Mouse (Mus musculus): ENCODE data around the gene Pde10a.

Pde10a gene

DNA sequence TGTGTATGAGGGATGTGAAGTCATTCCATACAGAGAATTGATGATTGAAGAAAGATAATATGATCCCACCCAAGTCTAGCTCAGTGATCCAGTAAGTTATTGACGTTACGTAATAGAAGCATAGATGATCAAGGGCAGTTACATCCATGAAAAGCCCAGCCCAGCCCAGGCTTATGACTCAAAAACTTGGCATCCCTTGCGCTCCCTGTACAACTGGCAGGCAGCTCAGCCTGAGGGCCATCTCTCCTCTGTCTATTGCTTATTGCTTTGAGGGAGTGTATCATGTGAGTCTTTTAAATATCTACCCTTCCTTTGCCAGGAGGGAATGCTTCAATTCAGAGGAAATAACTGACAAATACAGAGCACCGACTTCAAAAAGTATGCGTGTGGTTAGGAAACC lies 232.4 kb downstream of the Pde10a start:
- DNase-seq (ENCODE audit: low spot score), result no peak

DNA sequence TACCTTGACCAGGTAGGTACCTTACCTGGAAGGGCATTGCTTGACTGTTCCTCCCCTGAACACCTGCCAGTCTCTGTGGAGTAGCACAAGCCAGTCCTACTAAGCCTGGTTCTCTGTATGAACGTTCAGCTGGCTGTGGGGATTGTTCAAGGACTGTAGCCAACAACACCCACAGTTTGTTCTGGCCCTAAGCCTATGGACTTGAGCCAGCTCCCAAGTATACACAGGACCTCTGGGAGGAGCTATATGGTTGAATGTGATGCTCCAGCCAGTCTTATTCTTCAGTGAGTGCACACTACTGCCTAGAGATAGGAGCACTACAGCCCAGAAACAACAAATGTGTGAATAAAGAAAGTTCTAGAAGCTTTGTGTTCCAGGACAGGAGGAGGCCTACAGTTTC lies 238.1 kb downstream of the Pde10a start:
- no peak for DNase-seq (ENCODE audit: low spot score)

DNA sequence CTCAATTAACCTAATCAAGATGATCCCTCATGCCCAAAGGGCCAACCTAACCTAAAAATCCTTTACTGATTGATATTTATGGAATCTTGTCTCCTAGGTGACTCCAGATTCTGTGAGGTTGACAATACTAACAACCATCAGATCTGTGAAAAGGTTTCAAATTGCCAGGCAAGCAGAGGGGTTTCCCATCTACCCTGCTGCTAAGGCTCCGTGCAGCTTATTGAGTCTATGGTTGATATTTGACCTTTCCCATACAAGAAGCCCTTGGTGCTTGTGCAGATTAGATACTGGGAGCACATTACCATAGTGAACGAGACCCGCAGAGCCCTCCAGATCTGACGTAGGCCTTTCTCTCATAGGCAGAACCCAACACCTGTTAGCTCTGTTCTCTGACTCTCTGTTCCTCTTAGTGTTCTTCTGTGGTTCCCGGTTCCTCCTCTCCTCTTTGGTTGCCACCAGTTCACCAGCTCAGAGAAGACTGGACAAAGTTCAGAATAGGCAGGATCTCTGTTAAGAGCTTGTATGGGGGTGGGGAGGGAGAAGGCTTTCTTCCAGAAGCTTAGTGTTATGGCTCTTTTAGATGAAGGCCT lies 240.9 kb downstream of the Pde10a start:
- DNase-seq (ENCODE audit: low spot score), result no peak

DNA sequence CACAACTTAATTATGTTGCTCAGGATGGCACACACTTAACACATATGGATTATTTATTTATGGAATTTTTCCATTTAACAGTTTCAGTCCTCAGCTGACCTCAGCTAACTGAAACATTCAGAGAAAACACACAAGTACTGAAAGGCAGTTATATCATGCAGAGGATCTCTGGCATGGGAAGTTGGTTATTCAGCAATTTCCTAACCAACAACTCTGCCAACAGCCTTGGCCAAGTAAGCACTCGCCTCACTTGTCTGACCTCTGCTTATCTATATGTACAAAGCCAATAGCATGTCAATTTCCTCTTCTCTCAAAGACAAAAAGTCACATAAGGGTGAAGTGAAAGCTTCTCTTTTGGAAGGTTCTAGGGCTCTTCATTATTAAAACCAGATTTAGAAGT lies 244.0 kb downstream of the Pde10a start:
- DNase-seq (ENCODE audit: low spot score), result no peak

DNA sequence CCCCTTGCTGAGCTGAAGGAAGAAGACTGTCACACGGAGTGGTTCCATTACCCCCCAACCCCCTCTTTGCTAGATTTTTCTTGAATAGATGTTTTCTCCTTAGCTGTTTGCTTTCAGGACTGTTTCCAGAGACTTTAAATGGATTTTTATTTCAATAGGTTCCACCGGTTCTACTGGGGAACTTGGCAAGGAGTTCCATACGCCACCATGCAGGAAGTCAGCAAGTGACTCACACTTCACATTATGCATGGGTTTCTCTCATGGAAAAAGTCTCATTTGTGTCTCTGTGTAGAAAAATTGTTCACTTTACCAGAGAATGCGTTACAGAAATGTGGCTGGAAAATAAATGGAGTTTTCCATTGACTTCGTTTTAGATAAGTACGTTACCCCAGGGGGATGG lies 248.2 kb downstream of the Pde10a start:
- DNase-seq (ENCODE audit: low spot score), result no peak

DNA sequence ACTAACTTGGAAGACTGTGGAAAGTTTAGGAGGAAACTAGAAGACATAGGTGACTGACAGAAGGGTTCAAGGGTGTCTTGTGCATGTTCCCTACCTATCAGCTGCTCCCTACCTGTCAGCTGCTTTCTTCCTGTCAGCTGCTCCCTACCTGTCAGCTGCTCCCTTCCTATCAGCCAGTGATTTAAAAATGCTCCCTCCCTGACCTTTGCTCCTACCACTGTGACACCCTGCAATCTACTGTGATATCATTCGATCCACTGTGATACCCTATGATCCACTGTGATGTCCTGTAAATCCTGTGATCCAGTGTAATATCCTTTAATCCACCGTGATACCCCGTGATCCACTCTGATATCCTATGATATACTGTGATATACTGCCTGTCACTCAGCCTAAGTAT lies 249.1 kb downstream of the Pde10a start:
- no peak for DNase-seq (ENCODE audit: low spot score)

DNA sequence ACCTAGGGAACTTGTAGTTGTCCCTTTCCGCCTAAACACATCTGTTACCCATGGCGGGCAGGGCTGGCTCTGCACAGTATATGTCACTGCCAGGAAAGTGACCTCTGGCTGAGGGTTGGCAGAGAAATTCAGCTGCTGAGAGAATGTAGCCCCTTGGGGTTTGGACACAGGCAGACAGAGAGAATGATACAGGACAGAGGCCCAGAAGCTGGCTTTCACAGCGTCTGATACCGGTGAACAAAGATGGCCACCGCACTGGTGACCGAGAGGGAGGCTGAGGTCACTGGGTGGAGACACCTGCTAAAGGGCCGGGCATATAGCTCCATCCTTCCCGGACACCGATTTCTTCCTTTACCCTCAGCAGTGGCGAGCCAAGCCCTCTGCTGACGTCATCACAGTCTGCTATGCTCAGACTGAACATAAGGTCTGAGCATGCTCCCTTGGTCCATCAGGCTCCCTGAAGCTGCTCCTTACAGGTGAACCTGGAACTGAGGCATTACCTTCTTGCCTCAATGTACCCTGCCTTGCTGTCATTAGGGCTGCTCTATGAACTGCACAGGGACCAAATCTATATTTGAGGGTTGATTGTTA lies 250.5 kb downstream of the Pde10a start:
- DNase-seq (ENCODE audit: low spot score), result no peak

DNA sequence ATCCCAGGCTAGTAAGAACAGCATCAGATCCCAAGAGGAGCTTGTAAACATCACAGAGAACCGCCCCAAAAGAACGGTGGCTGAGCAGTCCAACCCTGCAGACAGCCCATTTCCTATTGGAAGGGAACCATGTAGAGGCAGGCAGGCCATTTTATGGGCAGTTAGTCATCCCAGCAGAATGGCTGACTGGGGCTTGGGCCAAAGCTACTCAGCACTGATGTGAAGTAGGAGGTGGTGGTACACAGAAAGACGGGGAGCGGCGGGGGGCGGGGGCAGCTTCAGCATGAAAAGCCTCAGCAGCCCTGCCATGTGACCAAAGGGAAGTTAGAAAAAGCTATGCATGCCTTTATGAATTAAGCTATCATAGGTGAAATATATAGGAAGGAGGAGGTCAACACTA lies 252.5 kb downstream of the Pde10a start:
- DNase-seq (ENCODE audit: low spot score), result no peak

DNA sequence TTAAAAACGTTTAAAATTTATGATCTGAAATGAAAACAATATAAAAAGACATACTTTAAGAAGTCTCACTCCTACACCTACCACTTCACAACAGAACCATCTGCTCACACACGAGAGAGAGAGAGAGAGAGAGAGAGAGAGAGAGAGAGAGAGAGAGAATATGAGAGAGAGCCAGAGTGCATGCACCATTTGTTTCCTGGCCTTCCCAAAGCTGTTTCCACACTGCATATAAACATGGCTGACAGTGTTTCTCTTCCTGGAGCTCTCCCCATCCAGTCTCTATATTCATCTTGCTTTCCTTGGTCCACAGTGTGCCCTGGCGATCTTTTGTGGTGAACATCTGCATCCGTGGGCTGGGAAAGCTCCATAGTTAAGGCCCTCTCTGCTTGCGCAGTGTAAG lies 253.7 kb downstream of the Pde10a start:
- DNase-seq (ENCODE audit: low spot score), result no peak

DNA sequence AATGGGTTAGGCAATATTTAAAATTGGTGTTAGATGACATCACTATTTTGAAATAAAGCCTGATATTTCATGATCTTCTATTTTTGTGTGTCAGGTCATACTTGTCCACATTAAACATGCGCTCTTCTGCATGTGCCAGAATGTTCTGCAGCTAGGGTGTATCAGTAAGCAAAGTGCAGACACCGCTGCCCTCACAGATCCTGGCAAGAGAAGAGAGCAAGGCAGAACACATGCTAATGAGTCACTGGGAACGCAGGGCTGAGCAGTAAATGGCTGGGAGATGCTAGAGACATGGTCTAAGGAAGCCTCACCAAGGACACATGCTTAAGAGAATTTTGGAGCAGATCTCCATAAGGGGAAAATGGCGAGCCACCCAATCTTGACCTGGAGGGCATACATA lies 255.3 kb downstream of the Pde10a start:
- DNase-seq (ENCODE audit: low spot score), result no peak

DNA sequence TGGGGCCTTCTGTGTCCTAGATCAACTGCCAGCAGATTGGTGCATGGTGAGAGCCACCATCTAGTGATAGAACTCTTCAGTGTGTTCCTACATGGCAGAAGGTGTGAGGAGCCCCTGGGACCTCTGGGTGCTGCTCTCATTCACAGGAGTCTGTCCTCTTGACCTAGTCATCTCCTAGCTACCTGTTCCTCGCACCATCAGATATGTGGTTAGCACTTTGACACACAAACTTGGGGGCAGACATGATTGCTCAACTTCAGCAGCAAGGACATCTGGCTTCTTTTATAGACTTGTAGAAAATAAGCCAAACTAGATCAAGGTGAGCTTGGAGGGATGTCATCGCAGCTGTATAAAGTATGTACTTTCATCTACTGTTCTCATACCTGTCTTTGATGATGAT lies 255.9 kb downstream of the Pde10a start:
- no peak for DNase-seq (ENCODE audit: low spot score)

DNA sequence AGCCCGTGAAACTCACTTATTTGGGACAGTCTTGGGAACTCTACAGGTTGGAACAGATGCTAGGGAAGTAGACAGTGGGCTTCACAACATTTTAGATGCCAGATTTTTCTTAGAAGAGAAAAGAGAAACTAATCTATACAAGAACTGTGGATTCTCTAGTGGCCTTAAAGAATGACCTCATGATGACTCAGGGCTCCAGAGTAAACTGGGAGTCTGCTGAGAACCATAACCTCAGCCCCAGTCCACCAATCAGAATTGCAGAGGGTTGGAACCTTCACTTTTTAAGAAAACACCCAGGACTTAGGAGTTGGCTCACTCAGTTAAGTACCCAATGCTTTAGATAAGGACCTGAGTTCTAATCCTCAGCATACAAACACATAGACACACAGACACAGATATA lies 256.4 kb downstream of the Pde10a start:
- DNase-seq (ENCODE audit: low spot score), result no peak

DNA sequence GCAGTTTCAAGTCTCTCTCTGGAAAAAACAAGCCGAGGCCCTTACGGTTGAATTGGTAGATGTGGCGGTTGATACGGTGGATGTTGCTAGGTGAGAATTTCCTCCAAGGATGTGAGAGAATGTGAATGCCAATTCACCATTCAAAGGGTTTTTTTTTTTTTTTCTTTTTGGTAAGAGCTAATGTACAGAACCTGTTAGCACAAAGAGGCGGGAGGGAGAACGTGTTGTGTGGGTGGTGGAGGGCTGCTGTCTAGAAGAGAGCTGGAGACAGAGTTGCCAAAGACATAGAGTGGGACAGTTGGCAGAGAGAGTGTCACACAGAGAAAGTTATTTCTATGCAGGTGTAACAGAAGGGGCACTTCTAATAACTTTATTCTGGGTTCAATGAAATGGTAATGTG lies 260.7 kb downstream of the Pde10a start:
- no peak for DNase-seq (ENCODE audit: low spot score)

DNA sequence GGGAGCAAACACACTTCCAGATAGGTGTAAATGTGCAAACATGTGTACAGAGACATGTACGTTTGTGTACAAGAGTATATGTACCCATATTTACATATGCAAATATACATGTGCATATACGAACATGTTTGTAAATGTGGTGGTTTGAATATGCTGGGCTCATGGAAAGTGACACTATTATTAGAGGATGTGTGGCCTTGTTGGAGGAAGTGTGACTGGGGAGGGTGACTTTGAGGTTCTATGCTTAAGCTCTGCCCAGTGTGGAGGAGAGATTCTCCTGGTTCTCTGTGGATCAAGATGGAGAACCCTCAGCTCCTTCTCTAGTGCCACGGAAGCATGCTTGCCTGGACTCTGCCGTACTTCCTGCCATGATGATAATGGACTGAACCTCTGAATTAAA lies 261.3 kb downstream of the Pde10a start:
- no peak for DNase-seq (ENCODE audit: low spot score)

DNA sequence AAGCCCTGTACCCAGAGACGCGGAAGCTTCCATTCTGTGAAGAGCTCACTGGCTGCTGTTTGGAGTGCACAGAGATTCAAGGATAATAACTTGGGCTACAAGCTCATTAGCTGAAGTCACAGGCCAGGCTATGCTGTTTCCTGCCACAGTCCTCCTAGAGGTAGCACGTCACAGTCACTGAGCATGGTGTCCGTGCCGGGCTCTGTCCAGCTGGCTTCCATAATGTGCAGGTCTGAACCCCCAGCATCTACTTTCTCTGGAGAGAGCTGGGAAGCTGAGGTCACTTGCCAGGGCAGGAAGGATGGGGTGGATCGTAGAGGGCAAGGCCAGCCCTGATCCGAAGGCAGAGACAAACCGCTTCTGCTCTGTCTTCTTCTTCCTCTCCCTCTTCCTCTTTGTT lies 262.6 kb downstream of the Pde10a start:
- DNase-seq (ENCODE audit: low spot score), result no peak

DNA sequence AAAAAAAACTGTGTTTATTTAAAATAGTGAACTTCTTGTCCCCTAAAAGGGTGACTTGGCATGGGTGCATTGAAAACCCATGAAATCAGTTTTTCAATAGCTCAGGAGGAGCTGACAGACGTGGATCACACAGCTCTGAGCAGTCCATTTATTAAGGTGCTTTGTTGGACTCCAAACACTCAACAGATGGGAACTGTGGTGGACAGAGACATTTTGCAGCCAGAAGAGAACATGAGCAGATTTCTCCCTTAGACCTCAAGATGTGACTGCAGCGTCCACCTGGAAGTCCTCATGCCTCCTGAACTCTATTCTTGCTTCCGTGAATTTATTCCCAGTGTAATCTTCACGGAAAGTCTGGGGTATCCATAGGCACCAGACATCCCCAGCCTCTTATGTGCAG lies 266.4 kb downstream of the Pde10a start:
- DNase-seq (ENCODE audit: low spot score), result no peak

DNA sequence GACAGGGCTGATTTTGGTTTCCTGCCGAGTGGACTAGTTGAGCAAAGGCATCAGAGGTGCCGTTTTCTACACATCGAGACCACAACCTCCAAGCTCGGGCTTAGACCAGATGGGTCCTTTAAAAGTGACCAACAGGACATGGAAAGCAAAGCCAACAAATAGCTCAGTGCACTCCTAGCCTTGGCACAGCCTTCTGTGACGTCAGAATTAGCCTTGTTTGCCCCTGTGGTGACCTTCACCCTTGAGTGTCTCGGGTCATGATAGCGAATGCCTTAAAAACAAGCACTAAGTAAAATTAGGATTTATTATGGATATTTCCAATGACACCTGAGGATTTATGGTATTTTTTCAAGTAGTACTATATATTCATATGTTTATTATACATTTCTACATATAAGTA lies 267.4 kb downstream of the Pde10a start:
- no peak for DNase-seq (ENCODE audit: low spot score)

DNA sequence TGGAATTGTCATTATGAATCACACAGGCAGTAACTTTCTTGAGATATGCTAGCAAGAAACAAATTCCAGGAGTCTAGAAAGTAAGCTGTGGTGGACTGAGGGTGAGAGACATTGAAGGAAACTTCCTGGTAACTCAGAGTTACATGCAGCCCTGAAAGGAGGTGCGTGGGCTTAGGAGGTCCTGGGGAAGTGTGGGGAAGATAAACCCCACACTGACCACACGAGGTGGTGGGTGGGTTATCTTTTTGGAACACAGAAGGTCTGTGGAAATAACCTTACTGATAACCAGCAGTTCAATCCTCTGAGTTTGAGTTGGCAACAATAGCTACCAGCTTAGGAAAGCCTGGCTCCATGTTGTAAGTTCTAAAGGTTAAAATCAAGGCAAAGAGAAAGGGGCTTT lies 272.5 kb downstream of the Pde10a start:
- DNase-seq (ENCODE audit: low spot score), result no peak

DNA sequence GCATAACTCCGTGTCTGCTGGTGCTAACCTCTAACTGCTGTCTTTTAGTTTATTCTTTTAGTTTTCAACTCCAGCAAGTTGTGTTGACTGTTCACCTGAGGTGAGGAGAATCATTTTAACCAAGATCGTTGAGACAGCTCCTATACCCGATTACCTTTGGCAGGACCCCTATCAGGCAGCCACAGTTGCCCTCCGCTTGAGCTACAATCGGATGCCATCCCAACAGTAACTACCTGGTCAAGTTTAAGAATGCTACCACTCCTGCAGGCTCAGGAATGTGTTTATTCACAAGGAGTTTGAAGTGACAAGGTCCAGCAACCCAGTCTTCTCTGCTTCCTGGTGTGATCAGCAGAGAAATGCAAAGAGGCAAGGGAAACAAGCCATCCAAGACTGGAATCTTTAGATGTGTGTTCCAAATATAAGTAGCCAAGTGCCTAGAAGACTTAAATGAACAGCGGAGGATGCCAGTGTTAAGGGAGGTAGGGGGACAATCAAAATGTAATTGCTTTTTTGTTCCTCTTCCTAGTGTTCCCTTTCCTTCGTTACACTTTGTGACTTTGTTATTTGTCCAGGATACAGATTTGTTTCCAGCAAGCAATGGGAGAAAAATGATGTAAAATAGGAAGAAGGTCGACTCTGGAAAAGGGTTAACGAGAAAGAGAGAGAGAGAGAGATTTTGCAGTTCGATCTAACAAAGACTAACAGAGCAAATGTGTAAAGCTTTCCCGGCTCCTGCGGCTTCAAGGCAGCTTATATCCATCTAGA lies 273.5 kb downstream of the Pde10a start:
- DNase-seq (ENCODE audit: low spot score), result no peak

DNA sequence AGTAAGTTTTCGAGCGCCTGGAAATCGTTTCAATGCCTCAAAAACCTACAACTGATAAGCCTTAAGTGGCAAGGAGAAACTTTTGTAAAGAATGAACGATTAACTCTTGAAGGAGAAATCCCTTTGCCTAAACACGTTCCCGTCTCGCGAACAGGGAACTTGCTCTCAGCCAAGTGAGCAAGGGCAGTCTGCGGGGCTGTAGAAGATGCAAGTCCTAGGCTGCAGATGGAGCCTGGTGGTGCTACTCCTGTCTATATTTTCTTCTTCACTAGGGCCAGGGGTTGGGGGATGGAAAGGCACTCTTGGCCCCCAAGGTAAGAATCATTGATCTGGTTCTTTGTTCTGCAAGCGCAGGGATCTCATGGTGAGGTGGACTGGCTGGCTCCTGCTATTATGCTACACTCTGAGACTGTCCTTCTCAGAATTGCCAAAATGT lies 274.1 kb downstream of the Pde10a start:
- DNase-seq (ENCODE audit: low spot score), result no peak

DNA sequence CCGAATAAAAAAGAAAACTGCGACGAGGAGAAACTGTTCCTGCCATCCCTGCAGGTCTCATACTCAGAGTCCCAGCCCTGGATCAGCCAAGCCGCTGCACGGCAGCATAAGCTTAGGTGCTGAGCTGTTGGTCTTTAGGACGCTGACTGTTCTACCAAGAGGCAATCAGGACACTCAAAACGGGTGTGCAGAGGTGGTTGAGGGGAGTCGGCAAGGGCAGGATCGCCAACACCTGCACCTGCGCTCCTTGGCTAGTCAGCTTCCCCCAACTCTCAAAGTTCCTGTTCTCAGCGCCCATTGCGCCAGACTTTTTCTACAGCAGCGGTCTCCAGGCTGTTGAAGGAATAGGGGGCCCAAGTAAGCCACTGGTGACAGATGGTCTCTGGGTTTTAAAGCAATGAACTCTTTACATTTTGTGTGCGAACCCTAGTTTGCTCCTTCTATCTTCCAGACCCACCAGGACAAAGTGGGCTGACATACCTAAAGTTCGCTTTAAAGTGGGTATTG lies 274.8 kb downstream of the Pde10a start:
- no peak for DNase-seq (ENCODE audit: low spot score)

DNA sequence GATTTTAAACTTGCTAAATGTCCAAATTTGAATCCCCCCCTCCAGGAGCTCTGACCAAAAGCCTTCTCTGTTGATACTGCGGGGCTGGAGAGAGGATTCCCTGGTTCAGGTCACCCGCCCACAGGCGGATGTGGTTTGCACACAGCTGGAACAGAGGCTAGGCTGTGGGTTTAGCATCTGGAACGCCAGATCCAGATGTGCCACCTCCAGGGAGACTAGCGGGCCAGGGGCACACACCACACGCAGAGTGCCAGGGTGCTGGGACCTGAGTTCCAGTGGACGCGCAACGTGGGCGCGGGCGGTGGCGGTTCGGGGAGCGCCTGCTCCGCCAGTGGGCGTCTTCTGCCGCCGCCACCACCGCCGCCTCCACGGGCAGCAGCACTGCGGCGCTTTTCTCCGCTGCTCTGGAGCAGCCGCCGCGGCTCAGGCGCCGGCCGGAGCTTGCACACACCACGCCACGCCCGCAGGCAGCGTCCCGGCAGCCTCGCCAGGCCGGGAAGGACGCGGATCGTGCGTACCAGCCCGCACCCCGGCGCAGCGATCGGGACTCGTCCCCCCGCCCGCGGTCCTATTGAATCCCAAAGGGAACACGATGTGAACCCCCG lies 275.4 kb downstream of the Pde10a start:
- no peak for DNase-seq (ENCODE audit: low spot score)

Measured in urinary bladder, postnatal 25 days (tissue).